Mouse (Mus musculus) olfactory bulb, adult 2 months (tissue): ENCODE results near the gene Llgl2.

Source experiments
- CTCF ChIP-seq: fragments of 200-500 bp; IDR thresholded peaks from 2 replicates; pipeline ENCODE4 v1.5.1; 2012; ENCODE audit warnings: low read depth, mild to moderate bottlenecking, low read length, moderate library complexity; ENCODE audit not compliant: insufficient read depth
- POLR2A ChIP-seq: fragments of 200-500 bp; IDR thresholded peaks from 2 replicates; pipeline ENCODE4 v1.6.1; 2012; ENCODE audit warnings: mild to moderate bottlenecking, low read depth, low read length, moderate library complexity; ENCODE audit not compliant: insufficient read depth

DNA sequence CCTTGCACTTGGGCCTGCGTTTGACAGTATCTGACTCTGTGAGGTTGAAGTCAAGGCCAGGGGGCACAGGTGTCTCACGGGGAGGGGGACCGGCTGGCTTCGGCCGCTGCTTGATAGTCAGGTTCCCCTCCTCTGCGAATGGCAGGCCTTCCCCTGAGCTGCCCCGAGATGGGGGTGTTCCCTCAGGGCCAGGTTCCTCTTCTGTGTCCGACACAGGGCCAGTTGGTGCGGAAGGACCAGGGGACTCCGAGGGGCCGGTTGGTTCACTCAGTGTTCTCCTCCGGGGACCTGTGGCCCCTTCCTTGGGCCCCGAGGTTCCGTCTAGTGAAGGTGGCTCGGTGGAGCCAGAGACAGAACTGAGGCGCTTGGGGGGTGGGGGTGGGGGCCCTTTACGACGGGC lies 22.9 kb upstream of the Llgl2 start:
- TF ChIP-seq POLR2A (no peak), CTCF (no peak)
